Mouse (Mus musculus) stomach, embryonic 14.5 days (tissue): ENCODE results near the gene Prune2. TPM values are rescaled to one million over a fixed set of nuclear protein-coding genes. Genes with fewer than 3 reads are reported as not detected.

Source experiments
- ATAC-seq: fragments of 200-750 bp; cut with Nextera tagmentation; 2 replicates; pipeline ENCODE4 v1.8.0; 2017; ENCODE audit warnings: low read depth, moderate TSS enrichment; ENCODE audit not compliant: insufficient number of reproducible peaks, insufficient read depth, low FRiP score
- H3K27ac ChIP-seq: fragments of 300-500 bp; sonication (generic); 2 replicates; pipeline ENCODE4 v1.5.1; 2014; ENCODE audit warnings: mild to moderate bottlenecking, low read length, moderate library complexity, mixed read lengths
- H3K27me3 ChIP-seq: fragments of 300-500 bp; sonication (generic); 2 replicates; pipeline ENCODE4 v1.6.1; 2014; ENCODE audit warnings: low read length, control low read depth, mixed read lengths; ENCODE audit not compliant: control insufficient read depth, insufficient read depth
- H3K36me3 ChIP-seq: fragments of 300-500 bp; sonication (generic); 2 replicates; pipeline ENCODE4 v1.6.1; 2014; ENCODE audit warnings: mild to moderate bottlenecking, control low read depth, low read length, moderate library complexity, mixed read lengths; ENCODE audit not compliant: control insufficient read depth, insufficient read depth
- H3K4me1 ChIP-seq: fragments of 300-500 bp; sonication (generic); 2 replicates; pipeline ENCODE4 v1.6.1; 2014; ENCODE audit warnings: low read length, control low read depth, mixed read lengths; ENCODE audit not compliant: control insufficient read depth, insufficient read depth
- H3K4me2 ChIP-seq: fragments of 300-500 bp; sonication (generic); replicated peaks from 2 replicates; pipeline ENCODE4 v1.6.1; 2014; ENCODE audit warnings: low read depth, low read length, control low read depth
- H3K4me3 ChIP-seq: fragments of 300-500 bp; sonication (generic); 2 replicates; pipeline ENCODE4 v1.5.1; 2014; ENCODE audit warnings: low read depth, low read length, control low read depth
- H3K9ac ChIP-seq: fragments of 300-500 bp; sonication (generic); replicated peaks from 2 replicates; pipeline ENCODE4 v1.6.1; 2014; ENCODE audit warnings: low read depth, mild to moderate bottlenecking, control low read depth, low read length, moderate library complexity, mixed read lengths
- H3K9me3 ChIP-seq: fragments of 300-500 bp; sonication (generic); 2 replicates; pipeline ENCODE4 v1.6.1; 2016; ENCODE audit warnings: low read depth, low read length, control low read depth; ENCODE audit not compliant: control insufficient read depth
- WGBS: fragments of 180-500 bp; shearing (Covaris S2); extraction: QIAGEN DNeasy Blood & Tissue Kit; methylation state at CpG from one replicate; pipeline ENCODE4 v1.1.7; 2014; 5-methylcytosine and 5-hydroxymethylcytosine counted together
- polyA plus RNA-seq: library from polyadenylated mRNA; unstranded; fragments of >200 nt; fragmentation: Nextera tagmentation; extraction: Ambion mirVana; gene quantifications from 2 replicates; pipeline ENCODE4 v1.2.1, GENCODE M21; 2014

The Prune2 gene
- polyA plus RNA-seq, 1 experiment from 2014 or later, result 3.0 TPM

DNA sequence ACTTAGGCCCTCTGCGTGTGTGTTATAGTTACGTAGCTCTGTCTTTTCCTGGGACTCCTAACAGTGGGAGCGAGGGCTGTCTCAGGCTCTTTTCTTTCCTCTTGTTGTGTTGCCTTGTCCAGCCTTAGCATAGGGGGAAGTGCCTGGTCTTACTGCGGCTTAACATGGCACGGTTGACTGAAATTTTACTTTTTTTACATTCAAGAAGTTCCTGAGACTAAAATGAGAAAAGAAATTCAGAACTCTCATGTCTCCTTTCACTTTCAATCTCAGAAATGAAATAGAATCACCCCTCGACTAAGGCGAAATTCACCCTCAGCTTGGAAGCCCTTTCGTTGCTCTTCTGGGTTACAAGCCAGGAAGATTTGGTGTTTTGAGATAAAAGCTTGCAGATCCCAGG lies 295.5 kb downstream of the Prune2 start:
- ATAC-seq, result no peak
- H3K4me1 ChIP-seq, result no peaks in the 10 kb centered on the region

DNA sequence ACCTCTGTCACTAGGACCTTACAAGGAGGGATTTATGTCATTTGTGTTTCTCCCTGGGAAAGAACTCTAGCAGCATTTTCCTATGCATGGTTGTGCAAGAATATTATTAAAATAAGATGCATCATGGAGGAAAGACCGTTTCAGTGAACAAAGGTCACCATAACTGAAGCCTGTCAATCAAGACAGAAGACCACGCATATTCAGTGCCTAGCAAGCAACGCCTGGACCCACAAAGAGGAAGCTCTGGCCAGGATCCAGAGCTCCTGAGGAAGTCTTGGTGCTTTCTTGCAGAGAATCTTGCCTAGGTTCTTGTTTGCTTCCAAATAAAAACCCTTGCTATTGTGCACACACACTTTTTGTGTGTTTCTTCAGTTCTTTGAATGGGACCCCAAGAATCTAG lies 296.9 kb downstream of the Prune2 start:
- Histone ChIP-seq H3K4me3 (no peak overlapping the region), H3K9me3 (no peaks in the 10 kb centered on the region), H3K4me2 (no peak overlapping the region), H3K4me1 (no peaks in the 10 kb centered on the region), H3K9ac (no peak overlapping the region), H3K27ac (no peak overlapping the region), H3K36me3 (no peaks in the 10 kb centered on the region), H3K27me3 (no peaks in the 10 kb centered on the region)
- ATAC-seq, result no peak
- WGBS, result 59% methylated on average over 3 of the region's 3 CpGs

More for the DNA sequence above, 295.5 kb downstream of the Prune2 start:
- H3K27me3 ChIP-seq, result no peaks in the 10 kb centered on the region
- H3K9me3 ChIP-seq, result no peaks in the 10 kb centered on the region
- no peak overlapping the region for H3K4me2 ChIP-seq
- no peak overlapping the region for H3K9ac ChIP-seq
- H3K4me3 ChIP-seq, result no peak overlapping the region
- WGBS, result 83% methylated on average over 8 of the region's 8 CpGs
- no peaks in the 10 kb centered on the region for H3K36me3 ChIP-seq
- H3K27ac ChIP-seq, result no peak overlapping the region

DNA sequence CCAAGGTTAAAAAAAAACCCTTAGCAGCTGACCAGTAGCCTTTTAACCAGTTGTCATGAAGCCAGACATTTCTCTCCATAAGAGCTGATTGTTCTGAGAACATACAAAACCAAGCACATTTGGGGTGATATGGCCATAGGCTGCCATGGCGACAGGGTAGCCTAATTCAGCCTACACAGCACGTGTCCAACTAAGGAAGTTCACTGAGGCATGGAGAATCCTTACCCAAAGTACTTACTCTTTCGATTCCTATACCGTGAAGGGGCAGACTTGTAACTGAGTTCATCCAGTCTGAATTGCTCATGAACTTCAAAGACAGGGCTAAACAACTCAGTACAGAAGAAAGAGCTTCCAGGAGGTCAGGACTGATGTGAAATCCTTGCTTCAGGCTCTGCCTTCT lies 299.6 kb downstream of the Prune2 start:
- no peak for ATAC-seq
- H3K4me3 ChIP-seq, result no peak overlapping the region
- no peaks in the 10 kb centered on the region for H3K36me3 ChIP-seq
- H3K4me2 ChIP-seq, result no peak overlapping the region
- no peak overlapping the region for H3K27ac ChIP-seq
- H3K9ac ChIP-seq, result no peak overlapping the region
- H3K27me3 ChIP-seq, result no peaks in the 10 kb centered on the region
- 89% methylated on average over 4 of the region's 4 CpGs for WGBS
- H3K9me3 ChIP-seq, result no peaks in the 10 kb centered on the region
- H3K4me1 ChIP-seq, result no peaks in the 10 kb centered on the region

DNA sequence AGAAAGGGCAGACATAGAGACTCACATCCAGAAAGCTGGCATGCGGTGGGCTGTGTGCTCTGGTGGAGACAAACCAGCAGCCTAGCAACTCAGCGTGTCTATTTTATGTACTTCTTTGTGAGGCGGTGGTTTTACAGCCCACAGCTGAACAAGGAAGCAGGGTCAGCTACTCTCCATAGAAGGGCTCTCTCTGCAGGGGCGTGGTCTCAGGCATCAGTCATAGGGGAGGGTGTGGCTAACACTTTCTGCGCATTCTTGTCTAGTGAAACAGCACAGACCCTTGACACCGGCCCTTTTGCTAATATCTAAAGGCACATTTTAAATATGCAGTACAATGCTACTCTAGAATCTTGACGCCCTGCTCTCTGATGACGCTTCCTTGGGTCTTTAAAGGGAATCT lies 300.5 kb downstream of the Prune2 start:
- Histone ChIP-seq H3K9me3 (no peaks in the 10 kb centered on the region), H3K4me1 (no peaks in the 10 kb centered on the region), H3K9ac (no peak overlapping the region), H3K4me3 (no peak overlapping the region), H3K36me3 (no peaks in the 10 kb centered on the region), H3K4me2 (no peak overlapping the region), H3K27ac (no peak overlapping the region), H3K27me3 (no peaks in the 10 kb centered on the region)
- ATAC-seq, result peak; percentile 67; the same call in 1 of the 2 replicates
- 68% methylated on average over 8 of the region's 8 CpGs for WGBS

DNA sequence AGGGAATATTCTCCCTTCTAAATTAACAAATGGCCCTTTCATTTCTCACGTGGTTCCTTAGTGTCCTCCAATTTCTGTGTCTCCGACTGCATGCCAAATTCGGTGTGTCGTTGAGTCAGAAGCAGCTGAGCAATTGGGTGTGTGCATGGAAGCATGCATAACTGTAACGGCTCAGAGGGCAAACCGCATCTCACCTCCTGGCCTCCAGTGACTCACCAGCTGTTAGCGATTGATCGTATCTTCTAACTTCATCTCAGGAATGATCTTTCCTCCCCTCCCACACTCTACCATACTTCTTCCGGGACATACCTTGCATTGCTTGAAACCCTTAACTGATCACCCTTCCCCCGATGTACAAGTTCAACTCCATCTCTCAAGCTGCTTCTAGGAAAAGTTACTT lies 300.9 kb downstream of the Prune2 start:
- H3K27ac ChIP-seq, result no peak overlapping the region
- WGBS, result 81% methylated on average over 10 of the region's 10 CpGs
- no peaks in the 10 kb centered on the region for H3K9me3 ChIP-seq

DNA sequence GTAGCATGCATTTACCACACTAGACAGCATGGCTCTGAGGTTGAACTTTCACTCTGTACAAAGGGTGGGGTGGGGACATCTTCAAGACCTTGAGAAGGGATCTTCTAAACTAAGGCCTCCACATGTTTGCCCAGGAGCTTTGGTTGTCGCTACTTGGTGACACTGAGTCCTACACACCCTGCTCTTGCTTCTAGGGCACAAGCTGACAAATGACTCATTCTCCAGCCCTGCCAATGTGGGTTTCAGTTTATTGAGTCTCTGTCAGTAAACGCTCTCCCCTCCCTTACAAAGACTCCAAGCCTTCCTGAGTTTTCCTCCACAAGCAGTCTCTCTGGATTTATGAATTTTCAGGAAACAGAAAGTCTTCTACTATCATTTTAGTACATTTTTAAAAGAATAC lies 307.3 kb downstream of the Prune2 start:
- Histone ChIP-seq H3K4me3 (no peak overlapping the region), H3K4me2 (no peak overlapping the region), H3K27ac (no peak overlapping the region), H3K9me3 (no peaks in the 10 kb centered on the region), H3K9ac (no peak overlapping the region), H3K36me3 (no peaks in the 10 kb centered on the region), H3K27me3 (no peaks in the 10 kb centered on the region), H3K4me1 (no peaks in the 10 kb centered on the region)
- WGBS, result 77% methylated on average over 2 of the region's 2 CpGs
- ATAC-seq, result no peak

More for the DNA sequence above, 300.9 kb downstream of the Prune2 start:
- Histone ChIP-seq H3K4me3 (no peak overlapping the region), H3K27me3 (no peaks in the 10 kb centered on the region), H3K4me2 (no peak overlapping the region), H3K4me1 (no peaks in the 10 kb centered on the region), H3K36me3 (no peaks in the 10 kb centered on the region), H3K9ac (no peak overlapping the region)
- ATAC-seq, result no peak

DNA sequence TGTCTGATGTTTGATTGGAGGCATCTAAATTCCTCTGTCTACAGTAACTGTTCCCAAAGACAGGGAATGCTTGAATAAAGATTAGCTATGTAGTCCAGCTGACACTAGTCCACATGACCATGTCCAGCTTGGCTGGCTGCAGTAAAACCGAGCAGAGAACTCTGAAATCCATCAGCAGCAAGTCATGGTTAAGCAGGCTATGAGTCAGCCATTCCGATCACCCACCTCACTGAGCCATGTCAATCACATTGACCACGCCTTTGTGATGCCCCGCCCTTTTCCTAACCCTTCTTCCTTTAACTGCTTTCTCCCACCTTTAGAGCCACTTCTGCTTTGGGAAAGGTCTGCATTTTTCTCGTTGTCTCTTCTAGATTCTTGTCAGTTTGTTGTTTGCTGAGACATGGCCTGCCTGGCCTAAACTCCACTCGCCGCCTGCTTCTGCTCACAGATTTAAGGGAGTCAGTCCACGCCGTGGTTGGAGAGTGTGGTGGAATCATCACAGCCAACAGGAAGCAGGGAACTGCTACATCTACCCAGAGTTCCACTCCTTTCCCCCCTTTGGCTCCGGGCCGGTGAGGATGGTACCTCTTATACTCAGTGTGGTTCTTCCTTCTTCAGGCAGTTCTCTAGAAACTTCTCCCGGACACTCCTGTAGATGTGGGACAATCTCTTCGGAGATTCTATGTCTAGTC lies 307.9 kb downstream of the Prune2 start:
- H3K36me3 ChIP-seq, result no peaks in the 10 kb centered on the region
- WGBS, result 85% methylated on average over 13 of the region's 13 CpGs
- H3K4me3 ChIP-seq, result no peak overlapping the region
- H3K4me1 ChIP-seq, result no peaks in the 10 kb centered on the region
- H3K27ac ChIP-seq, result no peak overlapping the region
- H3K27me3 ChIP-seq, result no peaks in the 10 kb centered on the region
- no peak overlapping the region for H3K4me2 ChIP-seq
- no peak overlapping the region for H3K9ac ChIP-seq
- ATAC-seq, result no peak
- H3K9me3 ChIP-seq, result no peaks in the 10 kb centered on the region

DNA sequence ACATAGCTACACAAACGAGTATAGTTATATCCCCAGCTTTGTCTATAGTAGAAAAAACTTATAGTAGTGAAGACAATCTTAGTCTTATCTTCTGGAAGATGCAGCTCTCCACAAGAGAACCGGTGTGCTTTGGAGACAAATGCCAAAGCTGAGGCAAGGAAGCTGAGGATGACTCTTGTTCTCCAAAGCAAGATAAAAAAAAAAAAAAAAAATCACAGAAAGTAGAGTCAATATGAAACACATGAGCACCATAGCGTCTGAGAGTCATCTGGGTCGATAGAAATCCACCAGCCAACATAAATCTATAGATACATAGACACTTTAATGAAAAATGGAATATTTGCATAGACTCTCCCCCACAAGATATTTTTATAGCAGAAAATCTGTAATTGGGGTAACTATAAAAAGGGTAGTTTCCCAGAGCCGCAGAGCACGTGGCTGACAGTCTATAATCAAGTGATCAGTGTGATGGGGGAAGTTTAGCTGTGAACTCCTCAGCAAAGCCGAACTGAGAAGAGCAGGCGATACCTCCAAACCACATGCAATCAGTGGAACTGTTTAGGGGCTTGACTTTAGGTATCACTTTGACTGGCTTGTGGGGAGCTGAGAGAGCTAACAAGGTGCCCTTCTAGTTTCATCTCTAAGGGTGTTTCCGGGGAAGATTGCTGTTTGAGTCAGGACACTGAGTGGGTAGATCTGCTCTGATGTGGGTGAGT lies 308.7 kb downstream of the Prune2 start:
- Histone ChIP-seq H3K4me1 (no peaks in the 10 kb centered on the region), H3K36me3 (no peaks in the 10 kb centered on the region), H3K27me3 (no peaks in the 10 kb centered on the region), H3K9ac (no peak overlapping the region), H3K4me2 (no peak overlapping the region), H3K27ac (no peak overlapping the region), H3K4me3 (no peak overlapping the region), H3K9me3 (no peaks in the 10 kb centered on the region)
- 90% methylated on average over 9 of the region's 9 CpGs for WGBS
- ATAC-seq, result no peak
